Mouse (Mus musculus) CH12.LX (cell line): ENCODE measurements around the gene Ezr. TPM values are rescaled to one million over a fixed set of nuclear protein-coding genes. Genes with fewer than 3 reads are reported as not detected.
"Not testable (repeated sequence)": the region's sequence is repeated elsewhere in the genome, so short reads cannot be mapped to it uniquely, and the experiment has no call there.

Source experiments
- DNase-seq: peaks from one replicate; pipeline ENCODE4 v3.0.0-alpha.2; 2013; ENCODE audit errors: extremely low read depth
- H3K27ac ChIP-seq: 2 replicates; pipeline ENCODE4 v1.5.1; 2012; ENCODE audit warnings: low read depth, mild to moderate bottlenecking, control low read depth, moderate library complexity; ENCODE audit not compliant: insufficient read depth
- H3K27me3 ChIP-seq: replicated peaks from 2 replicates; pipeline ENCODE3; 2012; ENCODE audit warnings: inconsistent platforms
- H3K36me3 ChIP-seq, 2 experiments: replicated peaks in 1 of 2; 2 replicates each; pipeline versions ENCODE3 to v1.6.1; 2012; ENCODE audit warnings: inconsistent platforms in 1 of 2, low read length in 1 of 2, mild to moderate bottlenecking in 1 of 2, mixed read lengths in 1 of 2, moderate library complexity in 1 of 2; ENCODE audit not compliant: control insufficient read depth in 1 of 2, insufficient read depth in 1 of 2
- H3K4me1 ChIP-seq, 2 experiments: 2 replicates each; pipeline ENCODE4 v1.6.1; 2012; ENCODE audit warnings: inconsistent platforms in 1 of 2, moderate library complexity in 1 of 2; ENCODE audit not compliant: insufficient read depth in 2 of 2, control insufficient read depth in 1 of 2
- H3K4me2 ChIP-seq: 2 replicates; pipeline ENCODE4 v1.6.1; 2012; ENCODE audit warnings: low read depth, mild to moderate bottlenecking, control low read depth; ENCODE audit not compliant: poor library complexity, insufficient read depth, severe bottlenecking
- H3K4me3 ChIP-seq, 3 experiments: fragments of 150-350 bp in 1 of 3; sonication (generic) in 1 of 3; replicated peaks in 1 of 3; 2 replicates each; pipeline versions ENCODE3 to v1.5.1; 2011 to 2012; ENCODE audit warnings: low read depth in 2 of 3, low read length in 2 of 3, mild to moderate bottlenecking in 2 of 3, moderate library complexity in 2 of 3, control low read depth in 1 of 3, improper control_type of control experiment in 1 of 3, inconsistent platforms in 1 of 3, mixed read lengths in 1 of 3; ENCODE audit not compliant: poor library complexity in 1 of 3
- H3K79me2 ChIP-seq: replicated peaks from 2 replicates; pipeline ENCODE4 v1.6.1; 2012; ENCODE audit warnings: mild to moderate bottlenecking, moderate library complexity; ENCODE audit not compliant: control insufficient read depth, poor library complexity, insufficient read depth, severe bottlenecking; ENCODE audit errors: extremely low read depth
- H3K9ac ChIP-seq: 2 replicates; pipeline ENCODE4 v1.6.1; 2012; ENCODE audit warnings: low read depth, mild to moderate bottlenecking, control low read depth, moderate library complexity; ENCODE audit not compliant: insufficient read depth
- H3K9me3 ChIP-seq: replicated peaks from 2 replicates; pipeline ENCODE3; 2012; ENCODE audit warnings: low read length, inconsistent platforms, mixed read lengths
- CTCF ChIP-seq, 2 experiments: IDR thresholded peaks in 1 of 2; conservative IDR thresholded peaks in 1 of 2; 2 replicates each; pipeline ENCODE4 v1.5.1; 2011 to 2012; ENCODE audit warnings: low read depth in 2 of 2, low read length in 2 of 2, improper control_type of control experiment in 1 of 2, inconsistent platforms in 1 of 2, mild to moderate bottlenecking in 1 of 2, moderate library complexity in 1 of 2
- RAD21 ChIP-seq: IDR thresholded peaks from 2 replicates; pipeline ENCODE4 v1.6.1; 2011; ENCODE audit warnings: low read depth, mild to moderate bottlenecking, low read length, improper control_type of control experiment, moderate library complexity
- SMC3 ChIP-seq: IDR thresholded peaks from 2 replicates; pipeline ENCODE4 v1.6.1; 2011; ENCODE audit warnings: low read depth, low read length, improper control_type of control experiment
- dilution Hi-C: fragments of 300-500 bp; cut with MboI; formaldehyde crosslinking; loops from 2 replicates; pipeline ENCODE4 v1.14.3; 2020; ENCODE audit warnings: low sequenced_read_pairs; ENCODE audit not compliant: extremely low pct_unique_long_range_greater_than_20kb, extremely low pct_ligation_motif_present
- in situ Hi-C: fragments of 300-500 bp; cut with MboI; formaldehyde crosslinking; loops from 3 replicates; pipeline ENCODE4 v1.14.3; 2019; ENCODE audit warnings: low sequenced_read_pairs, low pct_ligation_motif_present, low pct_unique_long_range_greater_than_20kb, mixed read lengths
- polyA plus RNA-seq: library from polyadenylated mRNA; unstranded; fragments of >175 nt; gene quantifications from 2 replicates; pipeline ENCODE4 v1.2.1, GENCODE M21; 2012; ENCODE audit warnings: low read depth; ENCODE audit not compliant: insufficient read length
- total RNA-seq, 2 experiments: library from RNA; depleted of rRNA; stranded (reverse); fragments of 300-350 nt in 1 of 2; fragments of >200 nt in 1 of 2; gene quantifications; 2 replicates each; pipeline ENCODE4 v1.2.3; 2012 to 2014

Ezr gene
- total and polyA plus RNA-seq, 3 experiments, result 107 to 207 (median 123) TPM

DNA sequence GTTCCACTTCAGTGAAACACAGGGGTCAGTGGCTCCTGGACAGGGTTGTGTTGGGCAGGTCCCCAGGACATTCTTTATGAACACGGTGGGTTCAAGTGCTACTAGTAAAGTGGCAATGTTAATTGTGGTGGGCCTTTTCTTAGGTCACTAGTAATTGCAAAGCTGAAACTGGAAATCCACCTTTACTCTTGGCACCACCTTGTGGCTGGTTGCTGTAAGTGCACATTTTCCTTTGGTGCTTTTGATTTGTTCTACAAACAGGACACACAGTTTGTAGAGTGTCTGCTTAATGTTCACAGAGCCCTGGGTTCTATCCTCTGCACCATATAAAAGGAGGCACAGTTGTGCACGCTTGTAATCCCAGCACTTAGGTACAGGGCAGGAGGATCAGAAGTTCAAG, 91.0 kb downstream of the Ezr start:
- H3K27ac ChIP-seq, H3K4me1 ChIP-seq, H3K9ac ChIP-seq, H3K9me3 ChIP-seq: not testable (repeated sequence)
- TF ChIP-seq RAD21 (peak; percentile 62), SMC3 (peak; percentile 67), CTCF (conservative IDR thresholded peaks at IDR 0.05 in 1 of 2, IDR thresholded peaks at IDR 0.05 in 1 of 2; ENCODE audit: low read depth in 2 of 2, low read length in 2 of 2) (peak; percentile 63 to 66)
- TF ChIP-seq, all 38 proteins: peak for 3; not testable (repeated sequence) for 35
- in situ Hi-C loops, dilution Hi-C loops, H3K4me3 ChIP-seq, H3K79me2 ChIP-seq, H3K4me2 ChIP-seq, H3K36me3 ChIP-seq, H3K27me3 ChIP-seq: not testable (repeated sequence)
- peak; percentile 45 for DNase-seq

DNA sequence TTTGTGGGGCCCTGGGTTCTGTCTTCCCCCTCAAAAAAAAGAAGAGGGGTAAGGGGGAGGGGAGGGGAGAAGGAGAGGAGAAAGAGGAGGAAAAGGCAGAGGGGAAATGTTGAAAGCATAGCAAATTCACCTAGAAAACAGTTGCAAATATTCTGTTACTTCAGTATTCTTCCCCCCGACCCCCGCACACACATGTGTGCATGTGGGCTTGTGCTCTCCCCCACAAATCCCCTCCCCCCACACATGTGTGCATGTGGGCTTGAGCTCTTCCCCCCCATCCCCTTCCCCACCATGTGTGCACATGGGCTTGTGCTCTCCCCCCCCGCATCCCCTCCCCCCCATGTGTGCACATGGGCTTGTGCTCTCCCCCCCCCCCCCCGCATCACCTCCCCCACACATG, 93.2 kb downstream of the Ezr start:
- H3K9me3 ChIP-seq, dilution Hi-C loops, H3K36me3 ChIP-seq, H3K79me2 ChIP-seq, H3K27me3 ChIP-seq, DNase-seq, H3K4me3 ChIP-seq, in situ Hi-C loops, H3K9ac ChIP-seq, H3K4me1 ChIP-seq, H3K27ac ChIP-seq, H3K4me2 ChIP-seq: not testable (repeated sequence)

Other genes with a start within 250 kb of the Ezr start
- gene Dynlt1c, start 181.1 kb downstream of the Ezr start, total RNA-seq (2012; rRNA removed), result 11.2 and 16.5 TPM in 2 replicates
- gene Dynlt1c, start 181.1 kb downstream of the Ezr start, total RNA-seq (2014; rRNA removed), result 11.2 and 14.7 TPM in 2 replicates
- 2.3 and 6.5 TPM in 2 replicates for gene Dynlt1c, start 181.1 kb downstream of the Ezr start, polyA plus RNA-seq
- gene Dynlt1f, start 126.9 kb downstream of the Ezr start, total RNA-seq (2012; rRNA removed), result 197 and 215 TPM in 2 replicates
- gene Dynlt1f, start 126.9 kb downstream of the Ezr start, total RNA-seq (2014; rRNA removed), result 332 and 352 TPM in 2 replicates
- 126 and 165 TPM in 2 replicates for gene Dynlt1f, start 126.9 kb downstream of the Ezr start, polyA plus RNA-seq
- 39.4 and 73.2 TPM in 2 replicates for gene Sytl3, start 123.7 kb downstream of the Ezr start, total RNA-seq (2012; rRNA removed)
- gene Sytl3, start 123.7 kb downstream of the Ezr start, total RNA-seq (2014; rRNA removed), result 27.5 and 27.6 TPM in 2 replicates
- gene Sytl3, start 123.7 kb downstream of the Ezr start, polyA plus RNA-seq, result 59.3 and 72.3 TPM in 2 replicates
- gene Rsph3b, start 165.9 kb upstream of the Ezr start, total RNA-seq (2012; rRNA removed), result 8.6 and 12.2 TPM in 2 replicates
- gene Rsph3b, start 165.9 kb upstream of the Ezr start, total RNA-seq (2014; rRNA removed), result 8.3 and 8.9 TPM in 2 replicates
- 19.5 and 19.7 TPM in 2 replicates for gene Rsph3b, start 165.9 kb upstream of the Ezr start, polyA plus RNA-seq
- 15.0 and 16.8 TPM in 2 replicates for gene Tagap1, start 178.4 kb upstream of the Ezr start, total RNA-seq (2012; rRNA removed)
- gene Tagap1, start 178.4 kb upstream of the Ezr start, total RNA-seq (2014; rRNA removed), result 20.3 and 22.4 TPM in 2 replicates
- gene Tagap1, start 178.4 kb upstream of the Ezr start, polyA plus RNA-seq, result 17.4 and 21.1 TPM in 2 replicates
- 95.0 and 178 TPM in 2 replicates for gene Rnaset2b, start 187.8 kb upstream of the Ezr start, total RNA-seq (2012; rRNA removed)
- 124 and 131 TPM in 2 replicates for gene Rnaset2b, start 187.8 kb upstream of the Ezr start, total RNA-seq (2014; rRNA removed)
- 234 and 241 TPM in 2 replicates for gene Rnaset2b, start 187.8 kb upstream of the Ezr start, polyA plus RNA-seq
- 0.13 TPM in 1 of 2 replicates, not detected in the other for gene Gm49721, start 196.1 kb upstream of the Ezr start, total RNA-seq (2012; rRNA removed)
- gene Gm49721, start 196.1 kb upstream of the Ezr start, total RNA-seq (2014; rRNA removed), result not detected in 2 replicates
- gene Gm49721, start 196.1 kb upstream of the Ezr start, polyA plus RNA-seq, result not detected in 2 replicates
- not detected in 2 replicates for gene Gm1604a, start 242.8 kb upstream of the Ezr start, total RNA-seq (2012; rRNA removed)
- not detected in 2 replicates for gene Gm1604a, start 242.8 kb upstream of the Ezr start, total RNA-seq (2014; rRNA removed)
- gene Gm1604a, start 242.8 kb upstream of the Ezr start, polyA plus RNA-seq, result not detected in 2 replicates